Mouse (Mus musculus) testis, adult 2 months (tissue): ENCODE measurements at regions not wholly inside any gene's neighbourhood (a gene's known extent, or its start where the extent isn't known, plus 50 kb on each side); places are given as distances from the start of the nearest gene placed in this dataset.

Experiments
- CTCF ChIP-seq: fragments of 200-500 bp; IDR thresholded peaks from 2 replicates; pipeline ENCODE4 v1.5.1; 2012; ENCODE audit warnings: low read depth, mild to moderate bottlenecking, inconsistent platforms, low read length, moderate library complexity; ENCODE audit not compliant: control insufficient read depth, insufficient read depth, insufficient replicate concordance
- POLR2A ChIP-seq: fragments of 200-500 bp; IDR thresholded peaks from 2 replicates; pipeline ENCODE4 v1.6.1; 2012; ENCODE audit warnings: low read depth, mild to moderate bottlenecking, inconsistent platforms, low read length, moderate library complexity; ENCODE audit not compliant: control insufficient read depth

GRCm38 (mm10) chr6:101593782-101594641 lies 216.3 kb upstream of the Pdzrn3 start:
- TF ChIP-seq CTCF, result no peak
- TF ChIP-seq POLR2A, result no peak
